Mouse (Mus musculus) heart, embryonic 14.5 days (tissue): Measurements from ENCODE around the gene Cxcr4. TPM values are rescaled to one million over a fixed set of nuclear protein-coding genes. Genes with fewer than 3 reads are reported as not detected.

ENCODE experiments used
- ATAC-seq: fragments of 200-750 bp; cut with Nextera tagmentation; 2 replicates; pipeline ENCODE4 v1.8.0; 2017; ENCODE audit warnings: low read depth, moderate TSS enrichment; ENCODE audit not compliant: insufficient number of reproducible peaks, insufficient read depth, low FRiP score
- H3K27ac ChIP-seq, 2 experiments: fragments of 200-500 bp in 1 of 2; fragments of 300-500 bp in 1 of 2; sonication (generic) in 1 of 2; replicated peaks in 1 of 2; 2 replicates each; pipeline ENCODE4 v1.5.1; 2012 to 2014; ENCODE audit warnings: low read depth in 2 of 2, low read length in 2 of 2, control low read depth in 1 of 2, mild to moderate bottlenecking in 1 of 2, mixed read lengths in 1 of 2; ENCODE audit not compliant: control insufficient read depth in 1 of 2, insufficient read depth in 1 of 2
- H3K27me3 ChIP-seq: fragments of 300-500 bp; sonication (generic); 2 replicates; pipeline ENCODE4 v1.6.1; 2014; ENCODE audit warnings: mild to moderate bottlenecking, low read length, control low read depth; ENCODE audit not compliant: control insufficient read depth, insufficient read depth
- H3K36me3 ChIP-seq: fragments of 300-500 bp; sonication (generic); 2 replicates; pipeline ENCODE4 v1.6.1; 2014; ENCODE audit warnings: mild to moderate bottlenecking, control low read depth, low read length, mixed read lengths; ENCODE audit not compliant: control insufficient read depth, insufficient read depth
- H3K4me1 ChIP-seq, 2 experiments: fragments of 200-500 bp in 1 of 2; fragments of 300-500 bp in 1 of 2; sonication (generic) in 1 of 2; 2 replicates each; pipeline ENCODE4 v1.6.1; 2012 to 2014; ENCODE audit warnings: low read length in 2 of 2, control low read depth in 1 of 2, mixed read lengths in 1 of 2; ENCODE audit not compliant: control insufficient read depth in 2 of 2, insufficient read depth in 2 of 2
- H3K4me2 ChIP-seq: fragments of 300-500 bp; sonication (generic); 2 replicates; pipeline ENCODE4 v1.6.1; 2014; ENCODE audit warnings: mild to moderate bottlenecking, low read length
- H3K4me3 ChIP-seq, 2 experiments: fragments of 200-500 bp in 1 of 2; fragments of 300-500 bp in 1 of 2; sonication (generic) in 1 of 2; 2 replicates each; pipeline ENCODE4 v1.5.1; 2012 to 2014; ENCODE audit warnings: low read length in 2 of 2, mild to moderate bottlenecking in 2 of 2, control low read depth in 1 of 2, low read depth in 1 of 2, moderate library complexity in 1 of 2; ENCODE audit not compliant: control insufficient read depth in 1 of 2, insufficient read depth in 1 of 2
- H3K9ac ChIP-seq: fragments of 300-500 bp; sonication (generic); 2 replicates; pipeline ENCODE4 v1.6.1; 2014; ENCODE audit warnings: mild to moderate bottlenecking, low read length
- H3K9me3 ChIP-seq: fragments of 300-500 bp; sonication (generic); 2 replicates; pipeline ENCODE4 v1.6.1; 2016; ENCODE audit warnings: low read length, control low read depth; ENCODE audit not compliant: control insufficient read depth
- WGBS: fragments of 180-500 bp; shearing (Covaris S2); extraction: QIAGEN DNeasy Blood & Tissue Kit; methylation state at CpG from one replicate; pipeline ENCODE4 v1.1.7; 2014; 5-methylcytosine and 5-hydroxymethylcytosine counted together
- polyA plus RNA-seq: library from polyadenylated mRNA; unstranded; fragments of >200 nt; fragmentation: Nextera tagmentation; extraction: Ambion mirVana; gene quantifications from 2 replicates; pipeline ENCODE4 v1.2.1, GENCODE M21; 2014

Gene Cxcr4
- polyA plus RNA-seq, 1 experiment from 2014 or later: 2.4 TPM

- Histone ChIP-seq H3K27ac (no peak overlapping the region), H3K36me3 (no peaks in the 10 kb centered on the region), H3K4me1 (peaks cover 8 to 18% of the 10 kb centered on the region in 2 experiments; a peak in 3 of 4 replicates), H3K27me3 (peaks cover 38% of the 10 kb centered on the region), H3K4me3 (no peak overlapping the region), H3K4me2 (no peak overlapping the region), H3K9ac (no peak overlapping the region), H3K9me3 (no peaks in the 10 kb centered on the region)
- ATAC-seq: no peak
- 13% methylated on average over 6 of the region's 6 CpGs for WGBS
Measured at GRCm38 (mm10) chr1:128595528-128595927, 3.4 kb upstream of the Cxcr4 start.

DNA sequence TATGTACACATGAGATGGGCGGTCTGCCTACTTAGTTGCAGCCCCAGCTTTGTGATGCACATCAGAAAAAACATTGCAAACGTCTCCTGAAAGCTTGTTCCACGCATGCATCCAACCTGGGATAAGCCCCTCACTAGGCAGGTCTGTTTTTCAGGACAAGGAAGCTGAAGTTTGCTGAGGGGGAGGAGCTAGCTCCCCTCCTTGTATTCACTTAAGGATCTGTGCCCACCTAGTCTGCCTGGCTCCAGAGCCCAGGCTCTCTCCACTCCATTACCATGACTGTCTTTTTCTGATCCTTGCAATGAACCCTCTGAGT is 3.0 kb upstream of the Cxcr4 start:
- no peaks in the 10 kb centered on the region for H3K9me3 ChIP-seq
- WGBS: 27% methylated on average over 3 of the region's 3 CpGs
- H3K4me1 ChIP-seq: peaks cover 8 to 18% of the 10 kb centered on the region in 2 experiments; a peak in 3 of 4 replicates
- H3K27ac ChIP-seq: no peak overlapping the region
- H3K27me3 ChIP-seq: peaks cover 40% of the 10 kb centered on the region
- H3K36me3 ChIP-seq: no peaks in the 10 kb centered on the region
- no peak overlapping the region for H3K9ac ChIP-seq
- ATAC-seq: no peak
- H3K4me2 ChIP-seq: 0 out of 2 replicates have a peak overlapping the region, but pooled peaks have one; percentile 4
- H3K4me3 ChIP-seq: no peak overlapping the region

- no peak for ATAC-seq
- no peak overlapping the region for H3K4me3 ChIP-seq
- no peaks in the 10 kb centered on the region for H3K9me3 ChIP-seq
- H3K27ac ChIP-seq: no peak overlapping the region
- H3K27me3 ChIP-seq: peaks cover 45% of the 10 kb centered on the region
- no peaks in the 10 kb centered on the region for H3K36me3 ChIP-seq
- H3K4me2 ChIP-seq: 0 out of 2 replicates have a peak overlapping the region, but pooled peaks have one; percentile 4
- H3K4me1 ChIP-seq: peaks cover 8 to 18% of the 10 kb centered on the region in 2 experiments; a peak in 3 of 4 replicates
- 36% methylated on average over 12 of the region's 12 CpGs for WGBS
- no peak overlapping the region for H3K9ac ChIP-seq
Measured at GRCm38 (mm10) chr1:128594353-128595104, 2.4 kb upstream of the Cxcr4 start.

DNA sequence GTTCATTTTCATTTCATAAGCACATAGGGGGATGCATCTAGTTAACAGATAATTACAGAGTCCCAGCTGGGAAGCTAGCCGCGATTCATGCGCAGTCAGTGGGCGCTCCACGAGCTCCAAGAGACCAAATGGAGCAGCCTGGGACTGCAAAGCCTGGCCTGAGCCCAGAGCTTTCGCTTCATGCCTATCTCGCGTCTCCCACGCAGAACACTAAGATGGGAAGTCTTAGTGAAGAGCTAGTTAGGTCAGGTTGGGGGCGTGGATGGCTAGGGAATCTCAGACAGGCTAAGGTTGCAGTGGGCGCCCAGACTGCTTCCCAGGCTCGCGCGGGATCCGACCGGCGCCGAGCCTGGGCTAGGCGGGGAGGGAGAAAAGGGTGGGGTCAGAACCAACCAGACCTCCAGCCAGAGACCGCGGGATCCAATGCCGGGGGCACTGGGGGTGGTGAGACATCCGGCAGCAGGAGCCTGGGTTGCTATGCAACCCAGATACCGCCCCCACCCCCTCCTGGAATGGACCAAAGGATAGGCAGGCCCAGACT is 938 bp upstream of the Cxcr4 start:
- Histone ChIP-seq H3K4me1 (peaks cover 8 to 18% of the 10 kb centered on the region in 2 experiments; a peak in 3 of 4 replicates), H3K27ac (peak overlapping the region in 1 of 2 experiments; percentile 6; a peak in 1 of 4 replicates), H3K36me3 (no peaks in the 10 kb centered on the region), H3K4me3 (peak overlapping the region; percentile 62 to 65), H3K9ac (peak overlapping the region; percentile 63), H3K9me3 (no peaks in the 10 kb centered on the region), H3K4me2 (peak overlapping the region; percentile 92), H3K27me3 (peaks cover 51% of the 10 kb centered on the region)
- 2% methylated on average over 20 of the region's 24 CpGs for WGBS
- peak; percentile 45 for ATAC-seq

DNA sequence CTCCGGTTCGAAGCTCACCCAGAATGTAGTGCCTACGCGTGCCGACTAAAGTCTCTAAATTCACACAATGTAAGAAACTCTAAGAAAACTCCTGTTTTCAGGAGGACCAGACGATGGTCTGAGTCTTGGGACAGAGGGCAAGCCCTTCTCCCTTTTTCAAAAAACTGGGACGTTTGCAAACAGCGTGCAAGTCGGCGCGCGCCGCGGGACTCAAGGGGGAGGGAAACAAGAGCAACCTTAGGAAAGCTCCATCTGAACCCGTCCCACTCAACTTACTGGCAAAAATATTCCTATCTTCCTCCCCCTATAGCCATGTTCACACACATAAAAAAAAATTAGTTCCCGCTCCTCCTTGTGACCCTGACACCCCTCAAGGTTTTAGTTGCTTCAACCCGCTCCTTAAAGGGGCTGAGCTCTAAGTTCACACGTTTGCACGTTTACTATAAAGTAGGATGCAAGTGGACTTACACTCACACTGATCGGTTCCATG is 327 bp downstream of the Cxcr4 start:
- Histone ChIP-seq H3K27ac (no peak overlapping the region), H3K4me3 (peak overlapping the region; percentile 62 to 65), H3K9me3 (no peaks in the 10 kb centered on the region), H3K9ac (peak overlapping the region; percentile 66), H3K36me3 (no peaks in the 10 kb centered on the region), H3K4me2 (peak overlapping the region; percentile 92), H3K4me1 (peaks cover 8 to 18% of the 10 kb centered on the region in 2 experiments; a peak in 3 of 4 replicates), H3K27me3 (peaks cover 51% of the 10 kb centered on the region)
- under 1% methylated on average over 20 of the region's 20 CpGs for WGBS
- ATAC-seq: no peak

- H3K27me3 ChIP-seq: peaks cover 51% of the 10 kb centered on the region
- H3K36me3 ChIP-seq: no peaks in the 10 kb centered on the region
- peaks cover 8 to 18% of the 10 kb centered on the region in 2 experiments; a peak in 3 of 4 replicates for H3K4me1 ChIP-seq
- H3K27ac ChIP-seq: no peak overlapping the region
- peak overlapping the region; percentile 62 to 65 for H3K4me3 ChIP-seq
- H3K4me2 ChIP-seq: peak overlapping the region; percentile 92
- ATAC-seq: 0 out of 2 replicates have a peak, but pooled peaks have one; percentile 13
- peak overlapping the region; percentile 66 for H3K9ac ChIP-seq
- WGBS: under 1% methylated on average over 63 of the region's 63 CpGs
- H3K9me3 ChIP-seq: no peaks in the 10 kb centered on the region
Measured at GRCm38 (mm10) chr1:128590816-128591720, 1.0 kb downstream of the Cxcr4 start.

GRCm38 (mm10) chr1:128590011-128590410 is 2.1 kb downstream of the Cxcr4 start:
- peaks cover 8 to 18% of the 10 kb centered on the region in 2 experiments; a peak in 3 of 4 replicates for H3K4me1 ChIP-seq
- H3K9ac ChIP-seq: no peak overlapping the region
- H3K9me3 ChIP-seq: no peaks in the 10 kb centered on the region
- H3K4me3 ChIP-seq: no peak overlapping the region
- H3K27ac ChIP-seq: no peak overlapping the region
- H3K4me2 ChIP-seq: peak overlapping the region; percentile 92
- no peaks in the 10 kb centered on the region for H3K36me3 ChIP-seq
- ATAC-seq: no peak
- 21% methylated on average over 6 of the region's 6 CpGs for WGBS
- peaks cover 43% of the 10 kb centered on the region for H3K27me3 ChIP-seq
